Mouse (Mus musculus) T-cell, adult 66 days (primary cell): Measurements from ENCODE around the gene 4933434E20Rik. TPM values are rescaled to one million over a fixed set of nuclear protein-coding genes. Genes with fewer than 3 reads are reported as not detected.

Source experiments
- total RNA-seq, 2 experiments: library from RNA; stranded (reverse); gene quantifications; 3 replicates in 1 of 2; 4 replicates in 1 of 2; pipeline ENCODE4 v1.2.4; 2023

4933434E20Rik gene
- total RNA-seq = 100 to 1,000 TPM in 1 of 2 experiments, 10 to 100 TPM in 1; 94.8 to 103 TPM

GRCm38 (mm10) chr3:90051441-90052350 is at the start of gene 4933434E20Rik:
TSS of gene 4933434E20Rik (plus strand) at chr3:90051636.

DNA sequence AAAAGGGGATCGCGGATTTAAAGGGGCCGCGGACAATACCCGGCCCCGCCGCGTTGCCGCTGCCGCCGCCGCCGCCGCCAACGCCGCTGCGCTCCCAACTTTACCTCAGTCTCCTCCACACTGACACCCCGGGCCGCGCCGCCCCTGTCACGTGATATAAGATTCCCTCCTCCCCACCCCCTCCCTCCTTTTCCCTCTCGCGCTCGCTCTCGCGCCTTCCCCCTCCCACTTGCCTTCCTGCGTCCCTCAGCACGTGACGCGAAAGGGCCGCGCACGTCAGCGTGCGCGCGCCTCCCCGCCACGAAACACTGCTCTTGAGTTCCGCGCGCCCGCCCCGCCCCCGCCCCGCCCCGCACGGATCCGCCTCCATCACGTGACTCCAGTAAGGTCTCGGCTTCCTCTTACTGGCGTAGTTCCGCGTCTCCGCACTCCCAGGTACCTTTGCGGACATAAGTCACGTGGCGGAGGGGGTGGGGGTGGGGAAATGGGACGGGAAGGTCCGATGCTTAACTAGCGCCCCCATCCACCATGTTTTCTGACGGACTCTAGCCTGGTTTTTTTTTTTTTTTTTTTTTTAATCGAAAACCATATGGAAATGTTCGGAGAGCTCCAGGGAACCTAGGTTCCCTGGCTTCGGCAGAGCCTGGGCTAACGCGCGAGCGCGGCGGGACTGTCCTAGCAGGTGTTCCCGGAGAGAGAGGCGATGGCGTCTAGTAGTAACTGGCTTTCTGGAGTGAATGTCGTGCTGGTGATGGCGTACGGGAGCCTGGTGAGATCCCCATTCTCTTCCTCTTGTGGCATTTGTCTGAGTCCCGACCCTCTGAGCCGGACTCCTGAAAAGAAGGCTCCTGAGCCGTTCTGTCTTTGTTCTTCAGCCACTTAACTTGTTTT is 1.2 kb downstream of the 4933434E20Rik start, which contains the start of gene Ubap2l:
Gene Ubap2l, minus strand, starts transcription at position 278 of the 891 bp plus-strand sequence.

DNA sequence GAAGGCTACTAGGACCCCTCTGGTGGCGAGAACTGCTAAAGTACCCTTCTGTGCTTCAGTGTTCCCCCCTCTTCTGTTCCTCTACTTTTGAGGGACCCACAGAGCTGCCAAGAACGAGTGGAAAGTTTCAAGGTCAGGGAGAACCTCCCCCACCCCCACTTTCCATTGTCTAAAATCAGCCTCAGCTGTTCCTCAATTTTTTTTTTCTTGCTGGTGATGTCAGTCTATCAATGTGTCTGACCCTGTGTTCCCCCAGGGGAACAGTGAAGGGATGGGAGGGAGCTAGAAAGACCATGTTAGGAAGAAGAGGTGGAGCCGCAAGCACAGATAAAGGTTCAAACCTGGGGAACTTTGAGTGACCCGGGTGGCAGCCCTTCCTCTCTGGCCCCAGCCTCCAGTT is 20.9 kb downstream of the 4933434E20Rik start, which contains the start of gene Tpm3:
Gene Tpm3, plus strand, starts transcription at position 356 of the 400 bp plus-strand sequence.

DNA sequence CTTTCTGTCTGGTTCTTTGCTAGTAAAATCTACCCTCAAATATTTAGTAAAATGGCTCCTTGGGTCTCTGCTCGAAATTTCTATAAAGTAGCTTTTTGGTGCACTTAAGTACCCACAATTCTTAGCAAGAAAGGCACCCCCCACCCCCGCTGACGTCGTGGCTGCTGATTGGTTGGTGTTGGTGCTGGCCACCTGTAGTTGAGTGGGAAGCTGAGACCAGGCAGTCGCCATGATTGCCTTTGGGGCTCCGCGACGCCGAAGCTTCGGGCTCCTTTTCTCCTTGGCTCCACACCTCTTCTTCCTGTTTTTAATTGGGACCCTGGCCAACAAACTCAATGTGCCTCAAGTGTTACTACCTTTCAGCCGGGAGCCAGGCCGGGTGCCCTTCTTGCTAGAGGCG is 52.5 kb downstream of the 4933434E20Rik start, which contains the start of gene Nup210l:
Gene Nup210l, plus strand, starts transcription at position 195 of the 400 bp plus-strand sequence.

Other genes starting within 250 kb of the 4933434E20Rik start
- gene She, start 220.3 kb upstream of the 4933434E20Rik start, total RNA-seq = 1 to 10 TPM; 2.0 TPM
- 100 to 1,000 TPM; 123 to 140 TPM for gene Il6ra, start 138.4 kb upstream of the 4933434E20Rik start, total RNA-seq
- 100 to 1,000 TPM; 134 to 136 TPM for gene Atp8b2, start 88.1 kb upstream of the 4933434E20Rik start, total RNA-seq
- 10 to 100 TPM; 54.0 to 60.6 TPM for gene Hax1, start 52.9 kb upstream of the 4933434E20Rik start, total RNA-seq
- gene Ubap2l, start 992 bp downstream of the 4933434E20Rik start, total RNA-seq = 100 to 1,000 TPM; 237 to 253 TPM
- 100 to 1,000 TPM; 548 to 572 TPM for gene Tpm3, start 21.0 kb downstream of the 4933434E20Rik start, total RNA-seq
- gene Nup210l, start 52.5 kb downstream of the 4933434E20Rik start, total RNA-seq = 1 to 10 TPM; 1.1 TPM
- gene Rps27, start 162.0 kb downstream of the 4933434E20Rik start, total RNA-seq = over 10,000 TPM; 10,955 to 11,849 TPM
- not detected for gene Rab13, start 162.1 kb downstream of the 4933434E20Rik start, total RNA-seq
- gene Jtb, start 180.0 kb downstream of the 4933434E20Rik start, total RNA-seq = 10 to 100 TPM; 63.9 to 76.8 TPM
- gene Creb3l4, start 191.9 kb downstream of the 4933434E20Rik start, total RNA-seq = not detected
- 10 to 100 TPM; 25.3 to 28.3 TPM for gene Slc39a1, start 196.5 kb downstream of the 4933434E20Rik start, total RNA-seq
- 100 to 1,000 TPM in 1 of 2 experiments, 10 to 100 TPM in 1; 97.9 to 123 TPM for gene Crtc2, start 202.5 kb downstream of the 4933434E20Rik start, total RNA-seq
- 10 to 100 TPM; 73.7 to 80.7 TPM for gene Dennd4b, start 213.5 kb downstream of the 4933434E20Rik start, total RNA-seq
- 100 to 1,000 TPM; 109 to 114 TPM for gene Gatad2b, start 241.5 kb downstream of the 4933434E20Rik start, total RNA-seq